Mouse (Mus musculus) CD4-positive naive resting alpha-beta T cell, adult 76 days (primary cell): Measurements from ENCODE around the gene Snx30. TPM values are rescaled to one million over a fixed set of nuclear protein-coding genes. Genes with fewer than 3 reads are reported as not detected.

ENCODE experiments used
- total RNA-seq: library from RNA; stranded (reverse); gene quantifications from one replicate; pipeline ENCODE4 v1.2.4, GENCODE M21; 2023

Gene Snx30
- total RNA-seq, result 20.0 TPM

DNA sequence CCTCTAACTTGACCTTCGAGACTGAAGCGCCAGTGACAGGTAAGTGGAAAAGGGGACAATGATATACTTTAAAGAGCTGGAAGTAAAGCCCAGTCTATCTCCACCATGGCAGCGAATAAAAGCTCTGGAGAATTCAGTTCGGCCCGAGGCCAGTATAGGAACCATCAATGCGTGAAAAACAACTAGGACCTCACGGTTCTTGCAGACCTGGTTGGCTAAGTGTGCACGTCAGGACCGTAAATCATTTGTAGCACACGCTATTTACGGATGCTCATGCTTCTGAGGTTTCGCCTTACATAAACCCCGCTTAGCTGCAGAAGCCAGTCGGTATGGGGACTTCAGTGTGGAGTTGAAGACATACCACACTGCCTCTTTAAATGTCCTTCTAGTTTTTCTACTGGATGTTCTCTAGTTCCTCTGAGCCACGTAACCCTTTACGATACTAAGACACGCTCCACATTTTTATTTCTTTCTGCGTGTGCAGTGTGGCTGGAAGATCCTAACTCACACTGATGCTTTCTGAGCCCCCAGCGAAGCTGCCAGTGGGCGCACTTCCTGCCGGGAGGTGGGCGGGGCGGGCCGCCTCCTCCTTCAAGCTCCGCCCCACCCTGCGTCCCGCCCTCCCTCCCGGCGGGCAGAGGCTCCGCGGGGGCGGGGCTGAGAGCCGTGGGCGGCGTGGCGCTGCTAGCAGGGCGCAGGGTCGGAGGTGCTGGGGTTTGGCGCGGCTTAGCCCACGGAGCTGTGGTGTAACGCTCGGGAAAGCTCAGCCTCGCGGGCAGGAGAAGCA is at the start of gene Snx30:
Gene Snx30 (plus strand): TSS at position 660 of the 787 bp plus-strand sequence.

DNA sequence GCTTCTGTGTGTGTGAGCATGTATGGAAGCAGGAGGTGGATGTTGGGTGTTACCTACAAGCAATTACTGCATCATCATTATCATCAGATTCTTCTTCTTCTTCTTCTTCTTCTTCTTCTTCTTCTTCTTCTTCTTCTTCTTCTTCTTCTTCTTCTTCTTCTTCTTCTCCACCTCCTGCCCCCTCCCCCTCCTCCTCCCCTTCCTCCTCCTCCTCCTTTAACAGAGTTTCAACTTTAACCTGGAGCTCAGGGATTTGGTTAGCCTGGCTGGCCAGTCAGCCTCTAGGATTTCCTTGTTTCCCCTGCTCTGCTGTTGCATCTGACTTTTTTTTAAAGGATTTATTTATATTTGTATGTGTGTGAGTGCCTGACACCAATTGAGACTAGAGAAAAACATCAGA is 4.2 kb upstream of the Snx30 start, which contains the start of gene Inip:
Gene Inip (minus strand): TSS at position 101 of the 400 bp plus-strand sequence.

DNA sequence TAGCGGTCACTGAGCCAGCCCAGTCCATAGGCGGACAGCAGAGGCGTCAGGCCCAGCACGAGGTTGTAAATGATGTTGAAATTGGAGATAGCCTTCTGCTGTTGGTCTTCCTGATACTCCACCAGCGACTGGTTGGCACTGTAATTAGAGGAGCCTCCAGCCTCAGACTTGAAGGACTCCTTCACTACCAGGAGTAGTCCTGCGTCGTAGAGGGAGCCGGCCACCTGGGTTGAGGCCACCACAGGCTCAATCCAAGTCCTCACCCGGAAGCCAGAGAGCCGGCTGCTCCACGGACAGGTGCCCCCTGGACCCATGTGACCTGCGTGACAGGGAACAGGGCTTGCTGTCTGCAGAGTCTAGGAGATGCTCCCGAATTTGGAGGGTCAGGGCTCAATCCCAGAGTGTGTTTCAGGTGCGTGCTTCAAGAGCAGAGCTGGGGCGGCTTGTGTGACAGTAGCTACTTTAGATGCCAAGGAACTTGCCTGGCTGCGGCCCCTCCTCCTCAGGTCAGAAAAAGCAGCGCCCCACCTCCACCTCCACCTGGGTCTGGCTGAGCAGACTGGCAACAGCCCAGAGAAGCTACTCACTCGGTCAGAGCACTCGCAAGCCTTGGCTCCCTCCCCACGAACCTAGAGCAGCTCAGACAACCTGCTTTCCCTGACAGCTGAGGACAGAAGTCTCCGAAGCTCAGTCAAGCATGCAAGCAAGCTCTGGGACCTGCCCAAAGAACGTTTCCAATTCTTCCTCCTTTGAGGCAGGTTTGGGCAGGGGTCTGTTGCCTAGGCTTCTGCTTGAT is 109.2 kb downstream of the Snx30 start, which contains the start of gene Slc46a2:
Gene Slc46a2 (minus strand): TSS at position 449 of the 796 bp plus-strand sequence.

Other genes with a start within 250 kb of the Snx30 start
- gene Hsdl2, start 224.3 kb upstream of the Snx30 start, total RNA-seq, result 23.4 TPM
- 9.3 TPM for gene E130308A19Rik, start 179.6 kb upstream of the Snx30 start, total RNA-seq
- 31.9 TPM for gene Inip, start 4.3 kb upstream of the Snx30 start, total RNA-seq
- gene Slc46a2, start 109.2 kb downstream of the Snx30 start, total RNA-seq, result not detected
- not detected for gene Mup4, start 154.9 kb downstream of the Snx30 start, total RNA-seq
- not detected for gene Mup6, start 158.5 kb downstream of the Snx30 start, total RNA-seq